Comparison of ENCODE assay signal across 21 mouse cellular contexts in genomic region chr12:26559560-26559959, GRCm38 (mm10).
DNase-seq lines count a peak whose midpoint lies in the region; ATAC-seq lines count a peak whose summit lies in the region.
"Had no signal": no experiment of that assay in that cellular context is flagged by ENCODE, and none has a peak within 500 bp of the region (broad histone marks: within the 10 kb centered on the region; RNA-seq: fewer than 3 reads in every experiment).

No protein-coding gene starts in this region.

- intact Hi-C loops in heart, postnatal 10 days (cut with DNase I), result no loop called here

- peak; percentile 76 for ATAC-seq in frontal cortex, adult (ENCODE audit: low TSS enrichment)
- ATAC-seq: activated CD4-positive, CD25-positive, alpha-beta regulatory T cell, adult 4 months; CD4-positive, CD25-positive, alpha-beta regulatory T cell, adult 4 months; Patski had no signal

- no peak for DNase-seq in frontal cortex, adult 2 months (ENCODE audit: extremely low spot score in 1 of 2, low spot score in 1 of 2)
- DNase-seq in heart, adult 11 months, result peak; percentile 11
- no peak for DNase-seq in heart, postnatal 10 days
- DNase-seq in right cerebral cortex, adult 18-20 months, result peak; percentile 15
- no peak for DNase-seq in right cerebral cortex, adult 2 months (ENCODE audit: low spot score in 2 of 2)
- DNase-seq in brain, adult 2 months (ENCODE audit: low read depth, low spot score), result peak; percentile 40
- no peak for DNase-seq in testis, postnatal 10 days (ENCODE audit: low spot score)
- DNase-seq: adrenal gland, adult 2 months; adrenal gland, adult 8-10 months; adrenal gland, postnatal 10 days; adrenal gland, postnatal 14 days; adrenal gland, postnatal 25 days; adrenal gland, postnatal 36 days; B cell, adult 2 months; cerebellum, adult 11 months; cerebellum, adult 11-12 months; cerebellum, adult 18-20 months had no signal

Comparison
In these comparisons a context has a peak if more than half of its experiments do, and no peak if none do; other contexts are left out.
1. DNase-seq: peak in heart, adult 11 months (single experiment), right cerebral cortex, adult 18-20 months (single experiment) and brain, adult 2 months (single experiment); none in frontal cortex, adult 2 months (0 of 2), heart, postnatal 10 days (0 of 2), right cerebral cortex, adult 2 months (0 of 2) and testis, postnatal 10 days (single experiment).